Mouse (Mus musculus): Measurements from ENCODE around the gene Dlg2. TPM values are rescaled to one million over a fixed set of nuclear protein-coding genes. Genes with fewer than 3 reads are reported as not detected.

Dlg2 gene
- total RNA-seq, 2 experiments from 2014 or later, result 61.2 to 113 TPM

- no peak for DNase-seq (ENCODE audit: low spot score in 2 of 2)
Observed at GRCm38 (mm10) chr7:91893991-91894390, 1417.5 kb downstream of the Dlg2 start.

- no peak for DNase-seq (ENCODE audit: low spot score in 2 of 2)
Observed at GRCm38 (mm10) chr7:91896935-91897334, 1420.5 kb downstream of the Dlg2 start.

GRCm38 (mm10) chr7:91897509-91897908 is 1421.0 kb downstream of the Dlg2 start:
- no peak for DNase-seq (ENCODE audit: low spot score in 2 of 2)

GRCm38 (mm10) chr7:91902503-91902902 is 1426.0 kb downstream of the Dlg2 start:
- no peak for DNase-seq (ENCODE audit: low spot score in 2 of 2)

- no peak for DNase-seq (ENCODE audit: low spot score in 2 of 2)
Observed at GRCm38 (mm10) chr7:91916809-91917208, 1440.3 kb downstream of the Dlg2 start.

- DNase-seq (ENCODE audit: low spot score in 2 of 2), result no peak
Observed at GRCm38 (mm10) chr7:91919099-91919498, 1442.6 kb downstream of the Dlg2 start.

GRCm38 (mm10) chr7:91919738-91920137 is 1443.3 kb downstream of the Dlg2 start:
- DNase-seq (ENCODE audit: low spot score in 2 of 2), result no peak

- DNase-seq (ENCODE audit: low spot score in 2 of 2), result no peak
Observed at GRCm38 (mm10) chr7:91934881-91935597, 1458.6 kb downstream of the Dlg2 start.

GRCm38 (mm10) chr7:91936193-91936592 is 1459.7 kb downstream of the Dlg2 start:
- DNase-seq (ENCODE audit: low spot score in 2 of 2), result no peak

- DNase-seq (ENCODE audit: low spot score in 2 of 2), result no peak
Observed at GRCm38 (mm10) chr7:91943224-91943623, 1466.8 kb downstream of the Dlg2 start.

GRCm38 (mm10) chr7:91955584-91955983 is 1479.1 kb downstream of the Dlg2 start:
- no peak for DNase-seq (ENCODE audit: low spot score in 2 of 2)

- DNase-seq (ENCODE audit: low spot score in 2 of 2), result no peak
Observed at GRCm38 (mm10) chr7:91962956-91963355, 1486.5 kb downstream of the Dlg2 start.

GRCm38 (mm10) chr7:91972970-91973369 is 1496.5 kb downstream of the Dlg2 start:
- DNase-seq (ENCODE audit: low spot score in 2 of 2), result no peak

- DNase-seq (ENCODE audit: low spot score in 2 of 2), result no peak
Observed at GRCm38 (mm10) chr7:92003769-92004455, 1527.4 kb downstream of the Dlg2 start.

- DNase-seq (ENCODE audit: low spot score in 2 of 2), result no peak
Observed at GRCm38 (mm10) chr7:92005681-92006425, 1529.4 kb downstream of the Dlg2 start.

- no peak for DNase-seq (ENCODE audit: low spot score in 2 of 2)
Observed at GRCm38 (mm10) chr7:92008702-92009101, 1532.2 kb downstream of the Dlg2 start.

GRCm38 (mm10) chr7:92024928-92025327 is 1548.5 kb downstream of the Dlg2 start:
- DNase-seq (ENCODE audit: low spot score in 2 of 2), result no peak

- no peak for DNase-seq (ENCODE audit: low spot score in 2 of 2)
Observed at GRCm38 (mm10) chr7:92025465-92026056, 1549.1 kb downstream of the Dlg2 start.

GRCm38 (mm10) chr7:92027049-92027448 is 1550.6 kb downstream of the Dlg2 start:
- DNase-seq (ENCODE audit: low spot score in 2 of 2), result peak; percentile 69 to 75

- DNase-seq (ENCODE audit: low spot score in 2 of 2), result no peak
Observed at GRCm38 (mm10) chr7:92034256-92034655, 1557.8 kb downstream of the Dlg2 start.

- DNase-seq (ENCODE audit: low spot score in 2 of 2), result no peak
Observed at GRCm38 (mm10) chr7:92040187-92040586, 1563.7 kb downstream of the Dlg2 start.

Measured in adrenal gland, adult 18-20 months (tissue).